Mouse (Mus musculus) lung, adult 2 months (tissue): ENCODE results near the gene Srebf2.

ENCODE experiments used
- CTCF ChIP-seq: fragments of 200-500 bp; IDR thresholded peaks from 2 replicates; pipeline ENCODE4 v1.5.1; 2011; ENCODE audit warnings: mild to moderate bottlenecking, low read length, control low read depth; ENCODE audit not compliant: insufficient read depth
- POLR2A ChIP-seq: fragments of 200-500 bp; IDR thresholded peaks from 2 replicates; pipeline ENCODE4 v1.6.1; 2011; ENCODE audit warnings: low read depth, mild to moderate bottlenecking, control low read depth, low read length, borderline replicate concordance; ENCODE audit errors: extremely low read depth

DNA sequence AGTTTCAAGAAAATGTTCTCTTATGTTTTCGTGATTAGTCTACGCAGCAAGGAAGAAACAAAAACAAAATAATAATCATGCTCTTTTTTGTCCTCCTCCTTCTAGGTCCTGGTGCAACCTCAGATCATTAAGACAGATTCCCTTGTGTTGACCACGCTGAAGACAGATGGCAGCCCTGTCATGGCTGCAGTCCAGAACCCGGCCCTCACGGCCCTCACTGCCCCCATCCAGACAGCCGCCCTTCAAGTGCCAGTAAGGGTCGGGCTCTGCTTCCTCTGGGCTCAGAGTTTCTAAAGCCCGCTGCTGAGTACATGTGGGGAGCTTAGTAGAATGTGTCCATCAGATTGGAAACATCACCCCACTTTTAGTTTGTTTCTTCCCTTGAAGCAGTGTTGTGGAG is 25.7 kb downstream of the Srebf2 start:
- no peak for TF ChIP-seq POLR2A
- TF ChIP-seq CTCF: no peak
